Mouse (Mus musculus): ENCODE results near the gene Bzw2. TPM values are rescaled to one million over a fixed set of nuclear protein-coding genes. Genes with fewer than 3 reads are reported as not detected.

Bzw2 gene
- polyA plus RNA-seq, 1 experiment from 2014 or later, result 75.3 TPM

GRCm38 (mm10) chr12:36187081-36187480 is 29.2 kb upstream of the Bzw2 start:
- Histone ChIP-seq H3K36me3 (ENCODE audit: control insufficient read depth, insufficient read depth) (peaks cover 67% of the 10 kb centered on the region), H3K4me3 (ENCODE audit: low read depth, low read length) (no peak overlapping the region), H3K27ac (ENCODE audit: low read depth, low read length) (peak overlapping the region; percentile 21; the same call in 1 of the 2 replicates), H3K27me3 (replicated peaks; ENCODE audit: control insufficient read depth, insufficient read depth, low read length) (no peaks in the 10 kb centered on the region), H3K4me1 (replicated peaks; ENCODE audit: control insufficient read depth, insufficient read depth, low read length) (0 out of 2 replicates have a peak, but pooled peaks cover 4% of the 10 kb centered on the region), H3K9ac (ENCODE audit: low read depth, low read length) (no peak overlapping the region), H3K9me3 (ENCODE audit: control insufficient read depth) (no peaks in the 10 kb centered on the region), H3K4me2 (replicated peaks; ENCODE audit: low read depth) (no peak overlapping the region)
- WGBS, result 40% methylated on average over 6 of the region's 6 CpGs
- peak; percentile 100 for ATAC-seq
- no peak for TF ChIP-seq CTCF (IDR thresholded peaks at IDR 0.05; ENCODE audit: low read depth)

- WGBS, result 81% methylated on average over 6 of the region's 6 CpGs
Observed at GRCm38 (mm10) chr12:36182570-36182969, 24.7 kb upstream of the Bzw2 start.

GRCm38 (mm10) chr12:36177227-36177626 is 19.3 kb upstream of the Bzw2 start:
- 96% methylated on average over 5 of the region's 5 CpGs for WGBS
- no peak for ATAC-seq
- H3K36me3 ChIP-seq (ENCODE audit: control insufficient read depth, insufficient read depth), result peaks cover 73% of the 10 kb centered on the region

More at GRCm38 (mm10) chr12:36182570-36182969, 24.7 kb upstream of the Bzw2 start:
- Histone ChIP-seq H3K4me1 (replicated peaks; ENCODE audit: control insufficient read depth, insufficient read depth, low read length) (0 out of 2 replicates have a peak, but pooled peaks cover 4% of the 10 kb centered on the region), H3K27me3 (replicated peaks; ENCODE audit: control insufficient read depth, insufficient read depth, low read length) (no peaks in the 10 kb centered on the region), H3K36me3 (ENCODE audit: control insufficient read depth, insufficient read depth) (peaks cover 63% of the 10 kb centered on the region), H3K9ac (ENCODE audit: low read depth, low read length) (no peak overlapping the region), H3K4me3 (ENCODE audit: low read depth, low read length) (no peak overlapping the region), H3K9me3 (ENCODE audit: control insufficient read depth) (no peaks in the 10 kb centered on the region), H3K4me2 (replicated peaks; ENCODE audit: low read depth) (no peak overlapping the region), H3K27ac (ENCODE audit: low read depth, low read length) (no peak overlapping the region; the same call in 1 of the 2 replicates)
- ATAC-seq, result no peak
- TF ChIP-seq CTCF (IDR thresholded peaks at IDR 0.05; ENCODE audit: low read depth), result no peak

DNA sequence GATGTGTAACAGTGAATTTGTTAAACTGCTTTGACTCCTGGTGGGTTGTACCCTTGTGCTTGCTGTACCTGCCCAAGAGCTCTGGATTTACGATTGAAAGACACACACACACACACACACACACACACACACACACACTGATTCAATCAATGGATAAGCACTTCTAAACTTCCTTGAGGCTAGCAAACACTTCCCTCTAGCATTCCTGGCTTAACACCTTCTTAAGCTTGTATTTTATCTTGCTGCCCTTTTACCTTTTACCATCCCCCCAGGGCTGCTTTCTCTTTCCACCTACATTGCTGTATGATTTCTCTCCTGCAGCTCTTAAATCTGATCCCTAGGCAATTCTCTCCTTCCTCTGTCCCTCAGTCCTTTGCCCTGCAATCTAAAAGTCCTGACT is 7.4 kb upstream of the Bzw2 start:
- 40% methylated on average over 1 of the region's 1 CpGs for WGBS
- H3K4me1 ChIP-seq (replicated peaks; ENCODE audit: control insufficient read depth, insufficient read depth, low read length), result 0 out of 2 replicates have a peak, but pooled peaks cover 7% of the 10 kb centered on the region
- no peak overlapping the region for H3K27ac ChIP-seq (ENCODE audit: low read depth, low read length)
- no peak overlapping the region for H3K9ac ChIP-seq (ENCODE audit: low read depth, low read length)
- H3K36me3 ChIP-seq (ENCODE audit: control insufficient read depth, insufficient read depth), result peaks cover 10% of the 10 kb centered on the region; the same call in 1 of the 2 replicates
- H3K9me3 ChIP-seq (ENCODE audit: control insufficient read depth), result no peaks in the 10 kb centered on the region
- no peak overlapping the region for H3K4me3 ChIP-seq (ENCODE audit: low read depth, low read length)
- peak; percentile 83 for ATAC-seq
- TF ChIP-seq CTCF (IDR thresholded peaks at IDR 0.05; ENCODE audit: low read depth), result no peak
- H3K27me3 ChIP-seq (replicated peaks; ENCODE audit: control insufficient read depth, insufficient read depth, low read length), result no peaks in the 10 kb centered on the region
- H3K4me2 ChIP-seq (replicated peaks; ENCODE audit: low read depth), result no peak overlapping the region

More at GRCm38 (mm10) chr12:36177227-36177626, 19.3 kb upstream of the Bzw2 start:
- Histone ChIP-seq H3K9ac (ENCODE audit: low read depth, low read length) (no peak overlapping the region), H3K27me3 (replicated peaks; ENCODE audit: control insufficient read depth, insufficient read depth, low read length) (no peaks in the 10 kb centered on the region), H3K4me1 (replicated peaks; ENCODE audit: control insufficient read depth, insufficient read depth, low read length) (no peaks in the 10 kb centered on the region), H3K4me3 (ENCODE audit: low read depth, low read length) (no peak overlapping the region), H3K4me2 (replicated peaks; ENCODE audit: low read depth) (no peak overlapping the region), H3K9me3 (ENCODE audit: control insufficient read depth) (no peaks in the 10 kb centered on the region), H3K27ac (ENCODE audit: low read depth, low read length) (no peak overlapping the region)
- TF ChIP-seq CTCF (IDR thresholded peaks at IDR 0.05; ENCODE audit: low read depth), result no peak

DNA sequence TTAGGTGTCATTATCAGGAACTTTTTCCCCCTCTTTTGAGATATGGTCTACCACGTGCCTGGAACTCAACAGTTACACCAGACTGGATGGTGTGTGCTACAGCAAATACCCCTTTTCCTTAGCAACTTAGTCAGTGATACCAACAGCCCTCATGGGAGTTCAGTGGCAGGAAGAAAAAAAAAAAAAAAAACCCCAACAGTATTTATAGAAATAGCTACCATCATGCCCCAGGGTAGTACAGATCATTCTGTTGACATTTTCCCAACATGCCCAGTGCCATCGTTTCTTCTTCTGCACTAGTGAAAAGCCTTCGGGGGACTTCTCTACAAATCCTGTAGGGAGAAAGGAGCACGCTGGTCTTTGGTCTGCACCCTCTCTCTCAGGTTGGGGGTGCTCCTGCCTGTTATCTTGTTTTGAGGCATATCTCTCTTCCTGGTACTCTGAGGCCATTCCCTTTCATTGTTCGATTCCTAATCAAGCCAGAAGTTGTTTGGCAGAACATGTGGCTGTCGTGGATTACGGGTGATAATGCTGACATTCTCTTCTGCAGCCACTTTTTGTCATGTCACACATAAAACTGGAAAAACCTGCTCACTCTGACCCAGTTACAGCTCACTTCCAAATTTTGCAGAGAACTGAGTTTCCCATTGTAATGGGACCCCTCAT is 6.4 kb upstream of the Bzw2 start:
- H3K36me3 ChIP-seq (ENCODE audit: control insufficient read depth, insufficient read depth), result 0 out of 2 replicates have a peak, but pooled peaks cover 12% of the 10 kb centered on the region
- H3K27me3 ChIP-seq (replicated peaks; ENCODE audit: control insufficient read depth, insufficient read depth, low read length), result no peaks in the 10 kb centered on the region
- TF ChIP-seq CTCF (IDR thresholded peaks at IDR 0.05; ENCODE audit: low read depth), result no peak
- no peak overlapping the region for H3K4me2 ChIP-seq (replicated peaks; ENCODE audit: low read depth)
- H3K4me3 ChIP-seq (ENCODE audit: low read depth, low read length), result no peak overlapping the region
- no peak overlapping the region for H3K9ac ChIP-seq (ENCODE audit: low read depth, low read length)
- WGBS, result 56% methylated on average over 7 of the region's 7 CpGs
- H3K4me1 ChIP-seq (replicated peaks; ENCODE audit: control insufficient read depth, insufficient read depth, low read length), result 0 out of 2 replicates have a peak, but pooled peaks cover 7% of the 10 kb centered on the region
- H3K9me3 ChIP-seq (ENCODE audit: control insufficient read depth), result no peaks in the 10 kb centered on the region
- H3K27ac ChIP-seq (ENCODE audit: low read depth, low read length), result no peak overlapping the region
- no peak for ATAC-seq

DNA sequence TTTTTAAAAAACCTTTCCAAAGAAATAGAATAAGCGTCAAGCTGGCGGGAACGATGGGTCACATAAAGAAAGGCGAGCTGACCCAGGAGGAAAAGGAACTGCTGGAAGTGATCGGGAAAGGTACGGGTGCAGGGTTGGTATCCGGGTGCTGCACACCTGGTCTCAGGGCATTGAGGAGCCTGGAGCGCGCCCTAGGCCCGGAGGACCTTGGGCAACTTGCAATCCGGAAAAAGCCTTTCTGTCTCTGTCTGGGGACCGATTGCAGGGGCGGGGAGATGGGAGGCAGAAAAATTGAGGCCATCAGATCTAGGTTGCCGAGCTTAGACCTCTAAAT is 609 bp downstream of the Bzw2 start:
- Histone ChIP-seq H3K4me1 (replicated peaks; ENCODE audit: control insufficient read depth, insufficient read depth, low read length) (0 out of 2 replicates have a peak, but pooled peaks cover 6% of the 10 kb centered on the region), H3K27ac (ENCODE audit: low read depth, low read length) (peak overlapping the region; percentile 91), H3K9me3 (ENCODE audit: control insufficient read depth) (no peaks in the 10 kb centered on the region), H3K27me3 (replicated peaks; ENCODE audit: control insufficient read depth, insufficient read depth, low read length) (no peaks in the 10 kb centered on the region), H3K9ac (ENCODE audit: low read depth, low read length) (peak overlapping the region; percentile 78), H3K36me3 (ENCODE audit: control insufficient read depth, insufficient read depth) (0 out of 2 replicates have a peak, but pooled peaks cover 3% of the 10 kb centered on the region), H3K4me3 (ENCODE audit: low read depth, low read length) (peak overlapping the region; percentile 96), H3K4me2 (replicated peaks; ENCODE audit: low read depth) (peak overlapping the region; percentile 88)
- TF ChIP-seq CTCF (IDR thresholded peaks at IDR 0.05; ENCODE audit: low read depth), result no peak
- WGBS, result 0% methylated on average over 14 of the region's 14 CpGs
- peak; percentile 63 for ATAC-seq
